Mouse (Mus musculus) spleen, postnatal 0 days (tissue): Measurements from ENCODE around the gene Lhx4. TPM values are rescaled to one million over a fixed set of nuclear protein-coding genes. Genes with fewer than 3 reads are reported as not detected.

Experiments
- polyA plus RNA-seq: library from polyadenylated mRNA; unstranded; fragments of >200 nt; fragmentation: Nextera tagmentation; extraction: Ambion mirVana; gene quantifications from 2 replicates; pipeline ENCODE4 v1.2.1, GENCODE M21; 2015

Lhx4 gene
- 0.05 TPM in 1 of 2 replicates, not detected in the other for polyA plus RNA-seq

GRCm38 (mm10) chr1:155751484-155752255 is at the start of gene Lhx4:
TSS of gene Lhx4 (minus strand) at chr1:155751684.

Other genes starting within 250 kb of the Lhx4 start
- gene Acbd6, start 193.6 kb downstream of the Lhx4 start, polyA plus RNA-seq, result 55.4 and 62.0 TPM in 2 replicates
- 26.9 and 29.2 TPM in 2 replicates for gene Qsox1, start 61.2 kb upstream of the Lhx4 start, polyA plus RNA-seq
- gene Cep350, start 221.6 kb upstream of the Lhx4 start, polyA plus RNA-seq, result 9.2 and 11.9 TPM in 2 replicates